Mouse (Mus musculus) G1E (cell line): ENCODE results near the gene Bcl10. TPM values are rescaled to one million over a fixed set of nuclear protein-coding genes. Genes with fewer than 3 reads are reported as not detected.

Source experiments
- ATAC-seq: 2 replicates; pipeline ENCODE4 v1.8.0; 2016; ENCODE audit warnings: mild to moderate bottlenecking; ENCODE audit not compliant: insufficient number of reproducible peaks, poor library complexity, low FRiP score, severe bottlenecking; ENCODE audit errors: extremely low read depth
- DNase-seq: peaks from one replicate; pipeline ENCODE4 v3.0.0; 2012; ENCODE audit warnings: low spot score
- H3K27me3 ChIP-seq: 2 replicates; pipeline ENCODE4 v1.6.1; 2012; ENCODE audit warnings: mild to moderate bottlenecking, low read length, inconsistent platforms; ENCODE audit not compliant: insufficient read depth
- H3K36me3 ChIP-seq: replicated peaks from 2 replicates; pipeline ENCODE3; 2012; ENCODE audit warnings: mild to moderate bottlenecking, inconsistent platforms
- H3K4me1 ChIP-seq: 2 replicates; pipeline ENCODE4 v1.6.1; 2012; ENCODE audit warnings: low read depth, low read length, inconsistent platforms, mixed read lengths; ENCODE audit not compliant: insufficient read depth
- H3K4me3 ChIP-seq: 2 replicates; pipeline ENCODE4 v1.5.1; 2012; ENCODE audit warnings: low read depth, mild to moderate bottlenecking, inconsistent platforms, low read length, moderate library complexity, mixed read lengths
- H3K9me3 ChIP-seq: replicated peaks from 2 replicates; pipeline ENCODE4 v1.6.1; 2012; ENCODE audit warnings: inconsistent platforms
- CTCF ChIP-seq: IDR thresholded peaks from 2 replicates; pipeline ENCODE4 v1.5.1; 2012; ENCODE audit warnings: low read depth, low read length, inconsistent platforms, mixed read lengths
- GATA1 ChIP-seq: IDR thresholded peaks from 2 replicates; pipeline ENCODE4 v1.6.1; 2012; ENCODE audit warnings: borderline replicate concordance, low read length, inconsistent platforms, mixed read lengths
- GATA2 ChIP-seq: IDR thresholded peaks from 2 replicates; pipeline ENCODE4 v1.6.1; 2012; ENCODE audit warnings: low read depth, low read length, inconsistent platforms, borderline replicate concordance
- POLR2AphosphoS5 ChIP-seq: IDR thresholded peaks from 2 replicates; pipeline ENCODE4 v1.6.1; 2012; ENCODE audit warnings: low read depth, low read length, inconsistent platforms; ENCODE audit not compliant: insufficient replicate concordance
- TAL1 ChIP-seq: conservative IDR thresholded peaks from 2 replicates; pipeline ENCODE4 v1.6.1; 2012; ENCODE audit warnings: low read depth, low read length, inconsistent platforms, mixed read lengths
- polyA plus RNA-seq: library from polyadenylated mRNA; stranded (reverse); fragments of >175 nt; gene quantifications from 2 replicates; pipeline ENCODE4 v1.2.3, GENCODE M21; 2012
- total RNA-seq, 2 experiments: library from RNA; stranded (forward) in 1 of 2; stranded (reverse) in 1 of 2; fragments of 200-1000 nt in 1 of 2; fragments of >200 nt in 1 of 2; fragmentation: Nextera tagmentation in 1 of 2; gene quantifications; 2 replicates each; pipeline ENCODE4 v1.2.3; 2014 to 2017

Gene Bcl10
- total and polyA plus RNA-seq, 3 experiments, result 24.4 to 53.9 (median 42.4) TPM

- H3K27me3 ChIP-seq, result no peaks in the 10 kb centered on the region
- H3K4me3 ChIP-seq, result peak overlapping the region; percentile 94
- H3K9me3 ChIP-seq, result no peaks in the 10 kb centered on the region
- TF ChIP-seq POLR2AphosphoS5 (no peak), GATA1 (no peak), GATA2 (no peak), TAL1 (no peak), CTCF (no peak)
- H3K4me1 ChIP-seq, result peaks cover 37% of the 10 kb centered on the region
- peak; percentile 29 for DNase-seq
- no peak for ATAC-seq
- peaks cover 34% of the 10 kb centered on the region for H3K36me3 ChIP-seq
These were observed 2.2 kb downstream of the Bcl10 start for GRCm38 (mm10) chr3:145924649-145925337.

GRCm38 (mm10) chr3:145925506-145925905 lies 2.9 kb downstream of the Bcl10 start:
- peaks cover 41% of the 10 kb centered on the region for H3K4me1 ChIP-seq
- peaks cover 41% of the 10 kb centered on the region for H3K36me3 ChIP-seq
- H3K27me3 ChIP-seq, result no peaks in the 10 kb centered on the region
- no peak for ATAC-seq
- TF ChIP-seq GATA2 (no peak), POLR2AphosphoS5 (no peak), GATA1 (no peak), TAL1 (no peak), CTCF (no peak)
- H3K9me3 ChIP-seq, result no peaks in the 10 kb centered on the region
- peak; percentile 30 for DNase-seq
- peak overlapping the region; percentile 94 for H3K4me3 ChIP-seq

GRCm38 (mm10) chr3:145929525-145930400 lies 7.2 kb downstream of the Bcl10 start:
- TF ChIP-seq TAL1 (no peak), GATA2 (no peak), POLR2AphosphoS5 (no peak), GATA1 (no peak), CTCF (no peak)
- no peaks in the 10 kb centered on the region for H3K27me3 ChIP-seq
- DNase-seq (peak; percentile 16), ATAC-seq (peak; percentile 65)
- no peak overlapping the region; the same call in 1 of the 2 replicates for H3K4me3 ChIP-seq
- H3K36me3 ChIP-seq, result peaks cover 82% of the 10 kb centered on the region
- no peaks in the 10 kb centered on the region for H3K9me3 ChIP-seq
- H3K4me1 ChIP-seq, result peaks cover 49% of the 10 kb centered on the region

DNA sequence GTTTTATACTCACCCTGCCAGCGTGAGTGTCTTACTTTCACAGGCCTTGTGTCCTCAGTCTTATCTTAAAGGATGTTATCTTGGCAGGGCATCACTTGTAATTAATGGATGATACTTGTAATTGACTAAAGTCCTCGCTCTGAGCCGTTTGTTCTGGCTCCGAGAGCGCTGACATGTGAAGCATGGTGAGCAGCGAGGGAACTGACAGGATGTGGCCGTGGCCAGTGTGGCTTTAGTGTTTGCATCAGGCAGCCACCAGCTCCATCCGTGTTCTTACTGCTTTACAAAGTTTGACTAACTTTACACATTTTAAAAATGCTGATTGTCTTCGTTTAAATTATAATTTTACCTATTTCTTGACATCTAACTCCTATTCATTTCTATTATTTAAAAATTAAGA lies 11.2 kb downstream of the Bcl10 start:
- Histone ChIP-seq H3K36me3 (peaks cover 70% of the 10 kb centered on the region), H3K27me3 (no peaks in the 10 kb centered on the region), H3K9me3 (no peaks in the 10 kb centered on the region), H3K4me1 (peaks cover 25% of the 10 kb centered on the region), H3K4me3 (no peak overlapping the region)
- ATAC-seq, result no peak
- no peak for DNase-seq
- no peak for TF ChIP-seq GATA2
- no peak for TF ChIP-seq GATA1
- no peak for TF ChIP-seq TAL1
- no peak for TF ChIP-seq POLR2AphosphoS5
- TF ChIP-seq CTCF, result no peak

GRCm38 (mm10) chr3:145937505-145938404 lies 15.2 kb downstream of the Bcl10 start, which contains the start of gene 2410004B18Rik:
TSS of gene 2410004B18Rik (plus strand) at chr3:145938014.
- ATAC-seq (peak; percentile 63), DNase-seq (peak; percentile 88)
- TF ChIP-seq GATA2, result no peak
- peak; percentile 79 for TF ChIP-seq CTCF
- TF ChIP-seq GATA1, result no peak
- no peak for TF ChIP-seq POLR2AphosphoS5
- TF ChIP-seq TAL1, result no peak
- Histone ChIP-seq H3K36me3 (peaks cover 71% of the 10 kb centered on the region), H3K4me1 (peaks cover 41% of the 10 kb centered on the region), H3K27me3 (no peaks in the 10 kb centered on the region), H3K9me3 (no peaks in the 10 kb centered on the region), H3K4me3 (peak within 1 kb of the TSS; percentile 97)
